8 mouse cellular contexts compared by ENCODE assay signal in the genomic region with DNA sequence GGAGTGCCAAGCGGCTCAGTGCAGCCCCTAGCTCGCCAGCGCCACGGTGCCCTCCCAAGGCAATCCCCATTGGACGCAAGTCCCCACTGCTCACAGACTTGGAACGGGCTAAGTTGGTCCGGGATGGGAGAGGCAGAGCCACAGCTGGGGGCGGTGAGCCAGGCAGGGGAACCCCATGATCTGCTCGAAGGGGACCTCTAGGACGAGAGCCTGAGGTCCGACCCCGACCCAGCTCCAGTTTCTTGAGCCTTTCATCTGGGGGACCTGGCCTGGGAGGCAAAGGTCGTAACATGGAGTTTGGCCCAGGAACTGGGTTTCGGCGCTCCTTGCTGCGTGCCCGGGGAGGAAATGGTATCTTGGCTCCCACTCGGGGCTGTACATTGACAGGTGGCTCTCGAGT. TPM values are rescaled to one million over a fixed set of nuclear protein-coding genes. Genes with fewer than 3 reads are reported as not detected.
DNase-seq lines count a peak whose midpoint lies in the region; ATAC-seq lines count a peak whose summit lies in the region.

No protein-coding gene starts in this region.

- no peak overlapping the region for H3K4me3 ChIP-seq in heart, embryonic 16.5 days (ENCODE audit: low read length)
- H3K4me3 ChIP-seq in embryonic facial prominence, embryonic 11.5 days (ENCODE audit: low read depth, low read length) = 0 out of 2 replicates have a peak overlapping the region, but pooled peaks have one; percentile 90
- peak overlapping the region; percentile 99; the same call in 1 of the 2 replicates for H3K4me3 ChIP-seq in intestine, embryonic 15.5 days (replicated peaks)
- H3K4me3 ChIP-seq in neural tube, embryonic 11.5 days (ENCODE audit: low read depth, low read length) = no peak overlapping the region

- ATAC-seq in heart, embryonic 16.5 days (replicated peaks; ENCODE audit: extremely low read depth, insufficient read depth, low FRiP score) = no peak
- ATAC-seq in embryonic facial prominence, embryonic 11.5 days (replicated peaks; ENCODE audit: insufficient number of reproducible peaks, low FRiP score, low TSS enrichment, low read depth) = no peak
- no peak for ATAC-seq in intestine, embryonic 15.5 days
- no peak for ATAC-seq in neural tube, embryonic 11.5 days (ENCODE audit: insufficient read depth, low FRiP score, low TSS enrichment)

- peak overlapping the region; percentile 75; the same call in 1 of the 2 replicates for H3K4me2 ChIP-seq in heart, embryonic 16.5 days (ENCODE audit: low read depth, low read length)
- peak overlapping the region; percentile 67; the same call in 1 of the 2 replicates for H3K4me2 ChIP-seq in embryonic facial prominence, embryonic 11.5 days (ENCODE audit: low read depth, low read length)
- H3K4me2 ChIP-seq in intestine, embryonic 15.5 days (replicated peaks) = peak overlapping the region; percentile 81; the same call in 1 of the 2 replicates
- peak overlapping the region; percentile 68 for H3K4me2 ChIP-seq in neural tube, embryonic 11.5 days (ENCODE audit: low read depth)

- H3K9ac ChIP-seq in heart, embryonic 16.5 days (ENCODE audit: low read length) = no peak overlapping the region
- H3K9ac ChIP-seq in embryonic facial prominence, embryonic 11.5 days (replicated peaks; ENCODE audit: low read length) = no peak overlapping the region
- peak overlapping the region; percentile 2; the same call in 1 of the 2 replicates for H3K9ac ChIP-seq in intestine, embryonic 15.5 days
- no peak overlapping the region for H3K9ac ChIP-seq in neural tube, embryonic 11.5 days (ENCODE audit: low read length)

- DNase-seq in heart, postnatal 36 days = no peak
- no peak for DNase-seq in embryonic facial prominence, embryonic 11.5 days (ENCODE audit: low spot score)
- DNase-seq in neural tube, embryonic 11.5 days (ENCODE audit: low spot score) = no peak
- no peak for DNase-seq in gastrocnemius, postnatal 10 days
- no peak for DNase-seq in thymus, postnatal 0 days (ENCODE audit: low spot score)
- no peak for DNase-seq in left cerebral cortex, adult 8-10 months (ENCODE audit: low spot score in 2 of 2)

- no peaks in the 10 kb centered on the region for H3K27me3 ChIP-seq in heart, embryonic 16.5 days (ENCODE audit: control insufficient read depth, insufficient read depth, low read length)
- no peaks in the 10 kb centered on the region for H3K27me3 ChIP-seq in embryonic facial prominence, embryonic 11.5 days (ENCODE audit: control insufficient read depth, insufficient read depth, low read length)
- H3K27me3 ChIP-seq in intestine, embryonic 15.5 days (replicated peaks) = no peaks in the 10 kb centered on the region
- no peaks in the 10 kb centered on the region for H3K27me3 ChIP-seq in neural tube, embryonic 11.5 days (ENCODE audit: control insufficient read depth, insufficient read depth, low read length)

- no peak overlapping the region for H3K27ac ChIP-seq in heart, embryonic 16.5 days (ENCODE audit: low read length)
- no peak overlapping the region for H3K27ac ChIP-seq in embryonic facial prominence, embryonic 11.5 days (replicated peaks; ENCODE audit: low read depth, low read length)
- H3K27ac ChIP-seq in intestine, embryonic 15.5 days = no peak overlapping the region
- no peak overlapping the region for H3K27ac ChIP-seq in neural tube, embryonic 11.5 days (ENCODE audit: low read depth, low read length)

- no peaks in the 10 kb centered on the region for H3K9me3 ChIP-seq in heart, embryonic 16.5 days (replicated peaks; ENCODE audit: control insufficient read depth, low read length)
- no peaks in the 10 kb centered on the region for H3K9me3 ChIP-seq in embryonic facial prominence, embryonic 11.5 days (replicated peaks; ENCODE audit: control insufficient read depth, low read length)
- no peaks in the 10 kb centered on the region for H3K9me3 ChIP-seq in intestine, embryonic 15.5 days
- H3K9me3 ChIP-seq in neural tube, embryonic 11.5 days (ENCODE audit: control insufficient read depth, low read length) = no peaks in the 10 kb centered on the region

- intact Hi-C loops in heart, postnatal 36 days (cut with DNase I) = loop anchor here (2.0 kb wide), 1 partner anchor 64 kb away; the partner anchor contains the start of gene Tomm40l

- peaks cover 22% of the 10 kb centered on the region for H3K36me3 ChIP-seq in heart, embryonic 16.5 days (ENCODE audit: control insufficient read depth, insufficient read depth)
- H3K36me3 ChIP-seq in embryonic facial prominence, embryonic 11.5 days (replicated peaks; ENCODE audit: control insufficient read depth, insufficient read depth, low read depth, low read length) = no peaks in the 10 kb centered on the region; the same call in none of the 2 replicates
- H3K36me3 ChIP-seq in intestine, embryonic 15.5 days = peaks cover 32% of the 10 kb centered on the region
- peaks cover 7% of the 10 kb centered on the region for H3K36me3 ChIP-seq in neural tube, embryonic 11.5 days (ENCODE audit: control insufficient read depth, insufficient read depth, low read length)

- peaks cover 20% of the 10 kb centered on the region; the same call in 1 of the 2 replicates for H3K4me1 ChIP-seq in heart, embryonic 16.5 days (ENCODE audit: control insufficient read depth, insufficient read depth, low read length)
- no peaks in the 10 kb centered on the region for H3K4me1 ChIP-seq in embryonic facial prominence, embryonic 11.5 days (ENCODE audit: control insufficient read depth, insufficient read depth, low read length)
- peaks cover 22% of the 10 kb centered on the region for H3K4me1 ChIP-seq in intestine, embryonic 15.5 days (replicated peaks)
- peaks cover 4% of the 10 kb centered on the region; the same call in 1 of the 2 replicates for H3K4me1 ChIP-seq in neural tube, embryonic 11.5 days (ENCODE audit: control insufficient read depth, insufficient read depth, low read length)

- 90% methylated on average over 19 of the region's 19 CpGs for WGBS in heart, embryonic 16.5 days
- WGBS in embryonic facial prominence, embryonic 11.5 days = 90% methylated on average over 19 of the region's 19 CpGs
- WGBS in intestine, embryonic 15.5 days = 87% methylated on average over 19 of the region's 19 CpGs
- 91% methylated on average over 19 of the region's 19 CpGs for WGBS in neural tube, embryonic 11.5 days

RNA-seq across cellular contexts. Expression of gene Usp21, which starts 1.3 kb away (rescaled TPM):
- polyA plus RNA-seq in heart, embryonic 16.5 days (2015; fragmentation: Nextera tagmentation; extraction: Ambion mirVana) = 48.5 and 55.8 TPM in 2 replicates
- total RNA-seq in heart, postnatal 36 days (2021) = 10 to 100 TPM; 22.1 to 22.3 TPM
- 96.1 and 102 TPM in 2 replicates for polyA plus RNA-seq in embryonic facial prominence, embryonic 11.5 days (2014; fragmentation: Nextera tagmentation; extraction: Ambion mirVana)
- 56.0 and 57.2 TPM in 2 replicates for polyA plus RNA-seq in intestine, embryonic 15.5 days (2015; fragmentation: Nextera tagmentation; extraction: Ambion mirVana)
- 90.3 and 104 TPM in 2 replicates for polyA plus RNA-seq in neural tube, embryonic 11.5 days (2014; fragmentation: Nextera tagmentation; extraction: Ambion mirVana)
- total RNA-seq in gastrocnemius, postnatal 10 days (2021) = 10 to 100 TPM; 15.3 to 19.7 TPM
- polyA plus RNA-seq in thymus, postnatal 0 days (2015; fragmentation: Nextera tagmentation; extraction: Ambion mirVana) = 39.5 and 42.7 TPM in 2 replicates
- 10 to 100 TPM; 46.5 to 56.3 (median 50.5) TPM for total RNA-seq in left cerebral cortex, adult 8-10 months (2022)

RNA-seq across cellular contexts. Expression of gene Ppox, which starts 5.5 kb away (rescaled TPM):
- 32.4 and 41.9 TPM in 2 replicates for polyA plus RNA-seq in heart, embryonic 16.5 days (2015; fragmentation: Nextera tagmentation; extraction: Ambion mirVana)
- 10 to 100 TPM; 13.2 to 14.2 TPM for total RNA-seq in heart, postnatal 36 days (2021)
- polyA plus RNA-seq in embryonic facial prominence, embryonic 11.5 days (2014; fragmentation: Nextera tagmentation; extraction: Ambion mirVana) = 58.3 and 59.8 TPM in 2 replicates
- 38.7 and 40.9 TPM in 2 replicates for polyA plus RNA-seq in intestine, embryonic 15.5 days (2015; fragmentation: Nextera tagmentation; extraction: Ambion mirVana)
- polyA plus RNA-seq in neural tube, embryonic 11.5 days (2014; fragmentation: Nextera tagmentation; extraction: Ambion mirVana) = 55.6 and 65.3 TPM in 2 replicates
- 10 to 100 TPM; 11.6 to 15.1 TPM for total RNA-seq in gastrocnemius, postnatal 10 days (2021)
- 34.2 and 34.3 TPM in 2 replicates for polyA plus RNA-seq in thymus, postnatal 0 days (2015; fragmentation: Nextera tagmentation; extraction: Ambion mirVana)
- total RNA-seq in left cerebral cortex, adult 8-10 months (2022) = 10 to 100 TPM; 29.1 to 35.0 (median 30.4) TPM

RNA-seq across cellular contexts. Expression of gene Ufc1, which starts 8.3 kb away (rescaled TPM):
- polyA plus RNA-seq in heart, embryonic 16.5 days (2015; fragmentation: Nextera tagmentation; extraction: Ambion mirVana) = 82.0 and 82.1 TPM in 2 replicates
- 10 to 100 TPM; 84.9 to 88.8 TPM for total RNA-seq in heart, postnatal 36 days (2021)
- 109 and 114 TPM in 2 replicates for polyA plus RNA-seq in embryonic facial prominence, embryonic 11.5 days (2014; fragmentation: Nextera tagmentation; extraction: Ambion mirVana)
- 103 and 108 TPM in 2 replicates for polyA plus RNA-seq in intestine, embryonic 15.5 days (2015; fragmentation: Nextera tagmentation; extraction: Ambion mirVana)
- 102 and 103 TPM in 2 replicates for polyA plus RNA-seq in neural tube, embryonic 11.5 days (2014; fragmentation: Nextera tagmentation; extraction: Ambion mirVana)
- total RNA-seq in gastrocnemius, postnatal 10 days (2021) = 10 to 100 TPM; 81.8 to 87.9 TPM
- polyA plus RNA-seq in thymus, postnatal 0 days (2015; fragmentation: Nextera tagmentation; extraction: Ambion mirVana) = 109 and 111 TPM in 2 replicates
- 100 to 1,000 TPM; 103 to 116 (median 110) TPM for total RNA-seq in left cerebral cortex, adult 8-10 months (2022)

RNA-seq across cellular contexts. Expression of gene B4galt3, which starts 16.4 kb away (rescaled TPM):
- 47.5 and 54.9 TPM in 2 replicates for polyA plus RNA-seq in heart, embryonic 16.5 days (2015; fragmentation: Nextera tagmentation; extraction: Ambion mirVana)
- 10 to 100 TPM; 14.5 to 19.7 TPM for total RNA-seq in heart, postnatal 36 days (2021)
- 56.8 and 60.5 TPM in 2 replicates for polyA plus RNA-seq in embryonic facial prominence, embryonic 11.5 days (2014; fragmentation: Nextera tagmentation; extraction: Ambion mirVana)
- polyA plus RNA-seq in intestine, embryonic 15.5 days (2015; fragmentation: Nextera tagmentation; extraction: Ambion mirVana) = 54.2 and 54.5 TPM in 2 replicates
- 67.4 and 70.6 TPM in 2 replicates for polyA plus RNA-seq in neural tube, embryonic 11.5 days (2014; fragmentation: Nextera tagmentation; extraction: Ambion mirVana)
- 10 to 100 TPM; 11.0 to 17.6 TPM for total RNA-seq in gastrocnemius, postnatal 10 days (2021)
- 43.9 and 50.6 TPM in 2 replicates for polyA plus RNA-seq in thymus, postnatal 0 days (2015; fragmentation: Nextera tagmentation; extraction: Ambion mirVana)
- total RNA-seq in left cerebral cortex, adult 8-10 months (2022) = 10 to 100 TPM; 60.7 to 69.2 (median 63.4) TPM

RNA-seq across cellular contexts. Expression of gene Ndufs2, which starts 35.3 kb away (rescaled TPM):
- polyA plus RNA-seq in heart, embryonic 16.5 days (2015; fragmentation: Nextera tagmentation; extraction: Ambion mirVana) = 659 and 700 TPM in 2 replicates
- total RNA-seq in heart, postnatal 36 days (2021) = 1,000 to 10,000 TPM; 1,421 to 1,530 TPM
- polyA plus RNA-seq in embryonic facial prominence, embryonic 11.5 days (2014; fragmentation: Nextera tagmentation; extraction: Ambion mirVana) = 266 and 272 TPM in 2 replicates
- 304 and 326 TPM in 2 replicates for polyA plus RNA-seq in intestine, embryonic 15.5 days (2015; fragmentation: Nextera tagmentation; extraction: Ambion mirVana)
- 242 and 286 TPM in 2 replicates for polyA plus RNA-seq in neural tube, embryonic 11.5 days (2014; fragmentation: Nextera tagmentation; extraction: Ambion mirVana)
- total RNA-seq in gastrocnemius, postnatal 10 days (2021) = 100 to 1,000 TPM; 468 to 578 TPM
- 215 and 218 TPM in 2 replicates for polyA plus RNA-seq in thymus, postnatal 0 days (2015; fragmentation: Nextera tagmentation; extraction: Ambion mirVana)
- 100 to 1,000 TPM; 285 to 306 (median 298) TPM for total RNA-seq in left cerebral cortex, adult 8-10 months (2022)

Comparison
In these comparisons a context has a peak if more than half of its experiments do, and no peak if none do; other contexts are left out.
1. H3K4me3 ChIP-seq: peak in embryonic facial prominence, embryonic 11.5 days (single experiment) and intestine, embryonic 15.5 days (single experiment); none in heart, embryonic 16.5 days (single experiment) and neural tube, embryonic 11.5 days (single experiment).
2. Peak in every context shown above with its lines, with median percentiles within 50 percentile points of each other: H3K4me2 ChIP-seq.